Mouse (Mus musculus) forebrain, embryonic 10.5 days (tissue): Measurements from ENCODE around the gene Nrk. TPM values are rescaled to one million over a fixed set of nuclear protein-coding genes. Genes with fewer than 3 reads are reported as not detected.
A peak's percentile ranks its signal among the peaks of the same experiment; 100 is the strongest.

Source experiments
- DNase-seq: peaks from one replicate; pipeline ENCODE4 v3.0.0-alpha.2; 2017; ENCODE audit warnings: low spot score; ENCODE audit errors: extremely low spot score
- H3K27ac ChIP-seq: fragments of 300-500 bp; sonication (generic); 2 replicates; pipeline ENCODE4 v1.5.1; 2016; ENCODE audit warnings: mild to moderate bottlenecking
- H3K27me3 ChIP-seq: fragments of 300-500 bp; sonication (generic); 2 replicates; pipeline ENCODE4 v1.6.1; 2016; ENCODE audit warnings: mild to moderate bottlenecking; ENCODE audit not compliant: poor library complexity, severe bottlenecking
- H3K36me3 ChIP-seq: fragments of 300-500 bp; sonication (generic); replicated peaks from 2 replicates; pipeline ENCODE4 v1.6.1; 2016; ENCODE audit warnings: mild to moderate bottlenecking, moderate library complexity
- H3K4me1 ChIP-seq: fragments of 300-500 bp; sonication (generic); 2 replicates; pipeline ENCODE4 v1.6.1; 2016
- H3K4me3 ChIP-seq: fragments of 300-500 bp; sonication (generic); 2 replicates; pipeline ENCODE4 v1.5.1; 2016; ENCODE audit warnings: mild to moderate bottlenecking, moderate library complexity
- H3K9me3 ChIP-seq: fragments of 300-500 bp; sonication (generic); 2 replicates; pipeline ENCODE4 v1.6.1; 2016; ENCODE audit warnings: mild to moderate bottlenecking, moderate library complexity
- WGBS: fragments of 180-500 bp; shearing (Covaris S2); methylation state at CpG from one replicate; pipeline ENCODE4 v1.1.7; 2016; 5-methylcytosine and 5-hydroxymethylcytosine counted together
- polyA plus RNA-seq: library from polyadenylated mRNA; unstranded; fragments of >200 nt; fragmentation: Nextera tagmentation; extraction: Ambion mirVana; gene quantifications from 2 replicates; pipeline ENCODE4 v1.2.1, GENCODE M21; 2016

The Nrk gene
- polyA plus RNA-seq, result 1.4 and 1.5 TPM in 2 replicates

DNA sequence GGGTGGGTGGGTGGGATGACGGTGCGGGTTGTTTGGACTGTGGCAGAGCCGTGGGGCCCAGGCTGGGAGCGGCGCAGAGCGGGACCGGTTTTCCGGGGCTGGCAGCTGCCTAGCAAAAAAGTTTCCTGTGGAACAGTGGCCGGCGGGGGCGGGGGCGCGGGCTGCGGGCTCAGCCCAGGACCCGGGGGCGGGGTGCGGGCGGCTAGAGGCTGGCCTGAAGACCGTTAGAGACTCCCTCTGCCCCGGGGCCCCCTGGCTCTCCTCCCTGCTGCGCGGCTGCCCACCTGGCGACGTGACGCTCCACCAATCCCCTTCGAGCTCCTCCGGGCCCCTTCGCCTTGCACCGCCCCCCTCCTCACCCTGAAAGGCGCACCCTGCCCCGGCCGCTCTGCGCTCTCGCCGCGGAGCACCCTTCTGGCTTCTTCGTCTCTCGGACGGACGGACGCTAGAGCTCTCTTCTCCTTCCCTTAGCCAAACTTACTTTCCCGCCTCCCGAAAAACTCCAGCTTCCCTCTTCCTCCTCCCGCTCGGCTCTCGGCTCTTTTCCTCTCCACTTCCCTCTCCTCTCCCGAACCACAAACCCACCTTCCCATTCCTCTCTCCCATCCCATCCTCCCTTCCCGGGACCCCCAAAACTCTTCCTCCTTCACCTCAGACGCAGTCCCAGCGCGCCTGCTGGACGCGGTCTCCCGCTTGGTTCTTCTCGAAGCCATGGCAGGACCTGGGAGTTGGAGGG, at the start of gene Nrk:
TSS of gene Nrk (plus strand) at position 390 of the 736 bp plus-strand sequence.
- H3K27me3 ChIP-seq, result peaks cover 67% of the 10 kb centered on the region
- no peaks in the 10 kb centered on the region for H3K36me3 ChIP-seq
- 0 out of 2 replicates have a peak within 1 kb of the TSS, but pooled peaks have one; percentile 25 for H3K27ac ChIP-seq
- 17% methylated on average over 45 of the region's 55 CpGs for WGBS
- no peaks in the 10 kb centered on the region for H3K4me1 ChIP-seq
- peak within 1 kb of the TSS; percentile 58 for H3K4me3 ChIP-seq
- DNase-seq, result peak; percentile 27
- no peaks in the 10 kb centered on the region for H3K9me3 ChIP-seq

GRCm38 (mm10) chrX:138913366-138913765, 864 bp upstream of the Nrk start:
- Histone ChIP-seq H3K9me3 (no peaks in the 10 kb centered on the region), H3K27ac (no peak overlapping the region), H3K36me3 (no peaks in the 10 kb centered on the region), H3K4me1 (no peaks in the 10 kb centered on the region), H3K4me3 (peak overlapping the region; percentile 58), H3K27me3 (peaks cover 67% of the 10 kb centered on the region)
- peak; percentile 16 for DNase-seq
- 19% methylated on average over 8 of the region's 8 CpGs for WGBS

- WGBS, result 38% methylated on average over 12 of the region's 12 CpGs
These were observed 516 bp downstream of the Nrk start for GRCm38 (mm10) chrX:138914777-138915114.

DNA sequence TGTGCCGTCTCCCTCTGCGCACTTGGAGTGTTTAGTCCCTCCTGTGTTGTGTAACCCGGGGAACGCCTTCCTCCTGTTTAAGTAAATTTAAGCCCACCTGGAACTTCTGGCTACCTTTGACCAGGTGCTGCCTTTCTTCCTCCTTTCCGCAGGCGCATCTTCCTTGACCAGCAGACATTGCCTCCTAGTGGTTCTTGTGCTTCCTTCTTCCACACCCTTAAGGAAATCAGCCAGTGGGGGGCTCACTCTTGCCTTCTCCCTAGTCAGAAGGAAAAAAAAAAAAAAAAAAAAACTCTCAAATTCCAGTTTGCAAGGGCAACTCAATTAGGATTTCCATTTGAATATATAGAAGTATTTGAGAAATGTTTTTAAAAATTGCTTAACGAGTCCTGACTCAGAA, 4.8 kb downstream of the Nrk start:
- peaks cover 31% of the 10 kb centered on the region for H3K27me3 ChIP-seq
- no peaks in the 10 kb centered on the region for H3K36me3 ChIP-seq
- H3K27ac ChIP-seq, result no peak overlapping the region
- no peaks in the 10 kb centered on the region for H3K9me3 ChIP-seq
- no peak overlapping the region for H3K4me3 ChIP-seq
- H3K4me1 ChIP-seq, result no peaks in the 10 kb centered on the region
- 55% methylated on average over 7 of the region's 7 CpGs for WGBS
- DNase-seq, result no peak

More at GRCm38 (mm10) chrX:138914777-138915114, 516 bp downstream of the Nrk start:
- 0 out of 2 replicates have a peak overlapping the region, but pooled peaks have one; percentile 25 for H3K27ac ChIP-seq
- no peak for DNase-seq
- H3K9me3 ChIP-seq, result no peaks in the 10 kb centered on the region
- peak overlapping the region; percentile 58 for H3K4me3 ChIP-seq
- H3K27me3 ChIP-seq, result peaks cover 67% of the 10 kb centered on the region
- no peaks in the 10 kb centered on the region for H3K4me1 ChIP-seq
- no peaks in the 10 kb centered on the region for H3K36me3 ChIP-seq

GRCm38 (mm10) chrX:138943905-138944304, 29.7 kb downstream of the Nrk start:
- DNase-seq, result no peak
- Histone ChIP-seq H3K27me3 (peaks cover 50% of the 10 kb centered on the region), H3K9me3 (no peaks in the 10 kb centered on the region), H3K36me3 (no peaks in the 10 kb centered on the region), H3K4me1 (no peaks in the 10 kb centered on the region), H3K4me3 (no peak overlapping the region), H3K27ac (no peak overlapping the region)
- WGBS, result 88% methylated on average over 6 of the region's 6 CpGs

DNA sequence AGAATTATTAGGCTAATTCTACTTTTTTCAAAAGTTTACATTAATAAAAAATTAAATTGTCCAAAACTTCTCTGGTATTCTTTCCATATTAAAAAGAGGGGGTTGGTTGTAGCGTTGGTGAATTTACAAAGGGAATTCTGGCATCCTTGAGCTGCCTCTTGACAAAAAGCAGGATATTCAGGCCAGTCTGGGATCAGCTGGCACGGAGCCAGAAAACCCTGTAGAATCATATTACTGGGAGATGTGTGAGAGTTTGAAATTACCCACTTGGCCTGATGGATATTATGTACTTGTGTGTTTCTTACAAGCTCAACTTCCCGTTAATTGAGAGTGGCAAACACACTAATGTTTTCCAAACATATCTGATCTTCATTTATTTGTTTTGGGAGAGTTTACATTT, 46.5 kb downstream of the Nrk start:
- WGBS, result 73% methylated on average over 3 of the region's 3 CpGs
- H3K9me3 ChIP-seq, result no peaks in the 10 kb centered on the region
- H3K27ac ChIP-seq, result no peak overlapping the region
- no peaks in the 10 kb centered on the region for H3K36me3 ChIP-seq
- H3K27me3 ChIP-seq, result peaks cover 10% of the 10 kb centered on the region; the same call in 1 of the 2 replicates
- no peak overlapping the region for H3K4me3 ChIP-seq
- H3K4me1 ChIP-seq, result no peaks in the 10 kb centered on the region
- no peak for DNase-seq

GRCm38 (mm10) chrX:138978501-138978900, 64.3 kb downstream of the Nrk start:
- Histone ChIP-seq H3K4me1 (no peaks in the 10 kb centered on the region), H3K4me3 (no peak overlapping the region), H3K27ac (no peak overlapping the region), H3K36me3 (no peaks in the 10 kb centered on the region), H3K9me3 (no peaks in the 10 kb centered on the region), H3K27me3 (peaks cover 11% of the 10 kb centered on the region)
- DNase-seq, result no peak
- 83% methylated on average over 3 of the region's 3 CpGs for WGBS

DNA sequence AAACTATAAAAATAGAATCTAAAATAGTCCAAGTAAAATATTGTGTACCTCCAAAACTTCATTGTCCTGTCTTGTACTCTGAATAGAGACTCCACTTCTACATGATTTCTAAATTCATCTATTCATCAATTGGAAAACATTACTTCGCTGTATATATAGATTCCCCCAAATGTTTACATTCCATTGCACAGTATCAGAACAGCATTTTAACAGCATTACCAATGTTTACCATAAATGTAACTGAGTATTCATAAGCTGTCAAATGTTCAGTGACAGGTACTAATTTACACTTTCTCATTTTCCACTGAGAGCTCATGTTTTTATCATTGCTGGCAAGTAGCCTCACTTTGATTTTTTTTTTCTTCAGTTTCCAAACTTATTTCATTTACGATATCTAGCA, 65.0 kb downstream of the Nrk start:
- no peak for DNase-seq
- Histone ChIP-seq H3K27me3 (peaks cover 11% of the 10 kb centered on the region), H3K36me3 (no peaks in the 10 kb centered on the region), H3K9me3 (no peaks in the 10 kb centered on the region), H3K4me1 (no peaks in the 10 kb centered on the region), H3K4me3 (no peak overlapping the region), H3K27ac (no peak overlapping the region)
- WGBS, result 93% methylated on average over 2 of the region's 2 CpGs

- no peak overlapping the region for H3K27ac ChIP-seq
- H3K36me3 ChIP-seq, result no peaks in the 10 kb centered on the region
- DNase-seq, result no peak
- WGBS, result 62% methylated on average over 3 of the region's 3 CpGs
- no peaks in the 10 kb centered on the region for H3K9me3 ChIP-seq
- no peak overlapping the region for H3K4me3 ChIP-seq
- peaks cover 34% of the 10 kb centered on the region for H3K27me3 ChIP-seq
- H3K4me1 ChIP-seq, result no peaks in the 10 kb centered on the region
These were observed 100.3 kb downstream of the Nrk start for GRCm38 (mm10) chrX:139014524-139014923.

DNA sequence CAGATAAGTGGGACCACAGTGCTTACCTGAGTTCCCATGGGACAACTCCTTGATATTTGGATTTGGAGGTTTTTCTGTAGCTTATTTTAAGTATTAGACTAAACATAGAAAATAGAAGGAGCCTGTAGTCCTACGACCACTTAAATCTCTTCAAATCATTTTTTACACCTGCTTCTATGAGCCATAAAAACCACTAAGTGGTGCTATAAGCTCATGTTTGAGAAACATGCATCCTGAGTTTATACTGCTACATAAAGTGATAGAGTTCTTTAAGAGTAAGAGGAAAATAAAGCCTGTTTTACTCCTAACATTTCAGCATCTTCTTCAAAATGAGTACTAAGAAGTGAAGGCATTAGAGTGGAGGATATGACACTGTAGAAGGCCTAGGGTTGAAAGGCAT, 102.3 kb downstream of the Nrk start:
- Histone ChIP-seq H3K36me3 (no peaks in the 10 kb centered on the region), H3K27ac (no peak overlapping the region), H3K4me3 (no peak overlapping the region), H3K9me3 (no peaks in the 10 kb centered on the region), H3K4me1 (no peaks in the 10 kb centered on the region), H3K27me3 (peaks cover 34% of the 10 kb centered on the region)
- DNase-seq, result no peak
- 84% methylated on average over 1 of the region's 1 CpGs for WGBS

- no peak overlapping the region for H3K27ac ChIP-seq
- no peaks in the 10 kb centered on the region for H3K4me1 ChIP-seq
- DNase-seq, result no peak
- no peaks in the 10 kb centered on the region for H3K9me3 ChIP-seq
- H3K27me3 ChIP-seq, result peaks cover 56% of the 10 kb centered on the region
- H3K36me3 ChIP-seq, result no peaks in the 10 kb centered on the region
- no peak overlapping the region for H3K4me3 ChIP-seq
- WGBS, result 87% methylated on average over 3 of the region's 3 CpGs
These were observed 112.4 kb downstream of the Nrk start for GRCm38 (mm10) chrX:139026532-139027097.

- no peak overlapping the region for H3K4me3 ChIP-seq
- peaks cover 56% of the 10 kb centered on the region for H3K27me3 ChIP-seq
- H3K9me3 ChIP-seq, result no peaks in the 10 kb centered on the region
- WGBS, result 81% methylated on average over 5 of the region's 5 CpGs
- DNase-seq, result no peak
- H3K36me3 ChIP-seq, result no peaks in the 10 kb centered on the region
- H3K4me1 ChIP-seq, result no peaks in the 10 kb centered on the region
- H3K27ac ChIP-seq, result no peak overlapping the region
These were observed 113.1 kb downstream of the Nrk start for GRCm38 (mm10) chrX:139027296-139027695.

- Histone ChIP-seq H3K27ac (no peak overlapping the region), H3K4me1 (no peaks in the 10 kb centered on the region), H3K4me3 (no peak overlapping the region), H3K9me3 (no peaks in the 10 kb centered on the region), H3K27me3 (peaks cover 56% of the 10 kb centered on the region), H3K36me3 (no peaks in the 10 kb centered on the region)
- no peak for DNase-seq
- 85% methylated on average over 6 of the region's 6 CpGs for WGBS
These were observed 113.7 kb downstream of the Nrk start for GRCm38 (mm10) chrX:139027909-139028308.
